Mouse (Mus musculus) kidney, adult 2 months (tissue): ENCODE results near the gene Tmem79. TPM values are rescaled to one million over a fixed set of nuclear protein-coding genes. Genes with fewer than 3 reads are reported as not detected.
"Not testable (repeated sequence)": the region's sequence is repeated elsewhere in the genome, so short reads cannot be mapped to it uniquely, and the experiment has no call there.

Experiments
- DNase-seq: peaks from one replicate; pipeline ENCODE4 v3.0.0; 2021
- H3K27ac ChIP-seq: fragments of 200-500 bp; 2 replicates; pipeline ENCODE4 v1.5.1; 2012; ENCODE audit warnings: low read depth, low read length, control low read depth, inconsistent platforms; ENCODE audit not compliant: insufficient read depth
- H3K27me3 ChIP-seq: fragments of 200-500 bp; replicated peaks from 2 replicates; pipeline ENCODE4 v1.6.1; 2012; ENCODE audit warnings: mild to moderate bottlenecking, moderate library complexity, low read length, inconsistent platforms; ENCODE audit not compliant: control insufficient read depth, insufficient read depth
- H3K36me3 ChIP-seq: fragments of 200-500 bp; 2 replicates; pipeline ENCODE4 v1.6.1; 2012; ENCODE audit warnings: mild to moderate bottlenecking, moderate library complexity, low read length, inconsistent platforms; ENCODE audit not compliant: control insufficient read depth, insufficient read depth
- H3K4me1 ChIP-seq: fragments of 200-500 bp; 2 replicates; pipeline ENCODE4 v1.6.1; 2011; ENCODE audit warnings: low read length; ENCODE audit not compliant: control insufficient read depth, insufficient read depth
- H3K4me3 ChIP-seq: fragments of 200-500 bp; 2 replicates; pipeline ENCODE4 v1.5.1; 2011; ENCODE audit warnings: mild to moderate bottlenecking, low read depth, low read length, control low read depth; ENCODE audit not compliant: insufficient read depth
- CTCF ChIP-seq: fragments of 200-500 bp; conservative IDR thresholded peaks from 2 replicates; pipeline ENCODE4 v1.5.1; 2011; ENCODE audit warnings: low read depth, mild to moderate bottlenecking, control low read depth, low read length, moderate library complexity, mixed read lengths; ENCODE audit not compliant: insufficient read depth, insufficient read length
- POLR2A ChIP-seq: fragments of 200-500 bp; IDR thresholded peaks from one replicate; pipeline ENCODE4 v1.6.1; 2011; ENCODE audit warnings: low read depth, low read length, control low read depth
- WGBS: fragments of 180-500 bp; shearing (Covaris S2); methylation state at CpG from one replicate; pipeline ENCODE4 v1.1.7; 2018; 5-methylcytosine and 5-hydroxymethylcytosine counted together
- polyA plus RNA-seq: library from polyadenylated mRNA; depleted of rRNA; stranded (reverse); fragments of >200 nt; gene quantifications from 2 replicates; pipeline ENCODE4 v1.2.3, GENCODE M21; 2012; rRNA removed

Gene Tmem79
- polyA plus RNA-seq, 1 experiment = 14.1 TPM

DNA sequence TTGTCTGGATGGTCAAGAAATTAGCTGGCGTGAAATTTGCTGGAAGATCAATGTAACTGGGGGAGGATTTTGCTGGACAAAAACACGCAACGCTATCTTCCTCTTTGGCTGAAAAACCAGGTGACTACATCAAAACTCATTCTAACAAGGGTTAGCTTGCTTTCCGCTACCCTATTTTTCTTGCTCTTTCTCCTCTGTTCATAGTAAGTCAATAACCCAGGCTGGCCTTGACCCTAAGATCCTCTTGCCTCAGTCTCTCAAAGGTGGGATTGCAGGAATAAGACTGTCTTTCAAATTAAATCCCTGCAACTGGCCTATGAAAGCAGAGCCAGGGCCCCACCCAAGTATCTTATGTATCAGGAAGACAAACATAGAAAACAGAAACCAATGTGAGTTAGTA is 48.8 kb downstream of the Tmem79 start, which contains the start of gene Gm38392:
Gene Gm38392 (minus strand): TSS at position 101 of the 400 bp plus-strand sequence.
- H3K4me3 ChIP-seq = no peak within 1 kb of the TSS
- H3K27me3 ChIP-seq = no peaks in the 10 kb centered on the region
- H3K27ac ChIP-seq = no peak within 1 kb of the TSS

DNA sequence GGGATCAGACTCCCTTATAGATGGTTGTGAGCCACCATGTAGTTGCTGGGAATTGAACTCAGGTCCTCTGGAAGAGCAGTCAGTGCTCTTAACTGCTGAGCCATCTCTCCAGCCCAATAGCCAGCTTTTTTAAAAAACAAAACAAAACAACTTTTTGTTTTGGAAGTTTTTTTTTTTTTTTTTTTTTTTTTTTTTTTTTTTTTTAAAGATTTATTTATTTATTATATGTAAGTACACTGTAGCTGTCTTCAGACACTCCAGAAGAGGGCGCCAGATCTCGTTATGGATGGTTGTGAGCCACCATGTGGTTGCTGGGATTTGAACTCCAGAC is 50.4 kb downstream of the Tmem79 start:
- 71% methylated on average over 2 of the region's 2 CpGs for WGBS
- not testable (repeated sequence) for H3K27me3 ChIP-seq, H3K4me3 ChIP-seq, H3K27ac ChIP-seq, H3K4me1 ChIP-seq, DNase-seq, H3K36me3 ChIP-seq

More for the DNA sequence above, 48.8 kb downstream of the Tmem79 start, which contains the start of gene Gm38392:
- WGBS = 97% methylated on average over 4 of the region's 4 CpGs
- no peak for DNase-seq
- Histone ChIP-seq H3K4me1 (no peaks in the 10 kb centered on the region), H3K36me3 (no peaks in the 10 kb centered on the region)
- no peak for TF ChIP-seq POLR2A
- TF ChIP-seq CTCF = no peak

DNA sequence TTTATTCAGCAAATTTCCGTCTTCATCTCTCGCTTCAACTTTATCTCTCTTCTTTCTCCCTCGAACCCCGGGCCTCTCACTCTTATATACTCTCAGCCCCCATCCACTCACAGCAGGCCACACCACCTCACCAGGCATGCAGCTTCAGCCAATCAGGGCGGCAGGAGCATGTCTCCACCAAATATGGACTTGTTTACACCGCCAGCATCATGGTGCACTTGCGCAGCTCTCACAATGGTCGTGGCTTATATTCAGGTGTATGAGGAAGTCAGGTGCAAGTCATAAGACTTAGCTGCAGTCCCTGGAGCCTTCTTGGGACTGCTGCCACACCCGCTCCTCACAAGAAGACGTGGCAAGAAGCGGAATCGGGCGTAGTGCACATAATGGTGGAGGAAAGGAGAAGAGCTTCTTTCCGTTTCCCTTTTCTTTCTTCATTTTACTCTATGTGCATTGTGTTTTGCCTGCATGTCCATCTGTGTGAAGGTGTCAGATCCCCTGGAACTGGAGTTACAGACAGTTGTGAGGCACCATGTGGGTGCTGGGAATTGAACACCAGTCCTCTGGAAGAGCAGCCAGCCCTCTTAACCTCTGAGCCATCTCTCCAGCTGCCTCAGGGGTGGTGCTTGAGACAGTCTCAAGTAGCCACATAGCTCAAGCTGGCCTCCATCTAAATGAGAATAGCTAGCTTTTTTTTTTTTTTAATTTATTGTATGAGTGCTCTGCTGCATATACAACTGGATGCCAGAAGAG is 51.0 kb downstream of the Tmem79 start:
- DNase-seq, H3K36me3 ChIP-seq, H3K27me3 ChIP-seq, H3K4me1 ChIP-seq, H3K4me3 ChIP-seq, H3K27ac ChIP-seq: not testable (repeated sequence)
- WGBS = 96% methylated on average over 14 of the region's 14 CpGs

DNA sequence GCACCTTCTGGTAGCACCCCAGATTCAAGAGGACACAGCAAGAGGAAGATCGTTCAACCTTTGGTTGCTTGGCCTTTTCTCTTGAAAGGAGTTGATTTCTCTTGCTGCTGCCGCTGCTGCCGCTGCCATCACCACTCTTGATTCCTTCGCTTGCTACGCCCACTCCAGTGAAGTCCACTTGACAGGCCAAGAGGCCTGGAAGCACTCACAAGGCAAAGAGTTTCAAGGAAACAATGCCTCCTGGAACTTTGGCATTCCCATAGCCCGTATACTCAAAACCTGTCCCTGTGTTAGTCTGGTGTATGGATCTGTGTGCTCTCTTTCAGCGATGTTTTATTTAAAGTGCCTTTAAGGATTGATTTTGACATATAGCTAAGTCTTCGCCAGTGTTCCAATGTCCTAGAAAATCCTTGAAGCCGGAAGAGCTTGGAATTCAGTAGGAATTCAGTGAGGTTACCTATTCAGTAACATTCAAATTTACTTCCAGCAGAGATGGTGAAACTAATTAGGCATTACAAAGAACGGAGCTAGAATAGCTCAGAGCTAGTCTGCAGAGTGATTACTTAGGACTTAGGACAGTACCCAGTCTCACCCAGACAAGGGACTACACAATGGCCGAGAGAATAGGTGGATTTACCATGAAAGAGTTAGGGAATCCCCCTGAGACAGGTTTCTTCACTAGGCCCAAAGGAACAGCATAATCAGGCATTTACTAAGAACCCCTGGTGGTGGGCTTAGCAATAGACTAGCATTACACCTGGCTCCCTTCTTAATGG is 54.6 kb downstream of the Tmem79 start:
- WGBS = 78% methylated on average over 11 of the region's 11 CpGs
- not testable (repeated sequence) for H3K4me3 ChIP-seq, H3K27me3 ChIP-seq, H3K4me1 ChIP-seq, H3K27ac ChIP-seq, DNase-seq, H3K36me3 ChIP-seq

DNA sequence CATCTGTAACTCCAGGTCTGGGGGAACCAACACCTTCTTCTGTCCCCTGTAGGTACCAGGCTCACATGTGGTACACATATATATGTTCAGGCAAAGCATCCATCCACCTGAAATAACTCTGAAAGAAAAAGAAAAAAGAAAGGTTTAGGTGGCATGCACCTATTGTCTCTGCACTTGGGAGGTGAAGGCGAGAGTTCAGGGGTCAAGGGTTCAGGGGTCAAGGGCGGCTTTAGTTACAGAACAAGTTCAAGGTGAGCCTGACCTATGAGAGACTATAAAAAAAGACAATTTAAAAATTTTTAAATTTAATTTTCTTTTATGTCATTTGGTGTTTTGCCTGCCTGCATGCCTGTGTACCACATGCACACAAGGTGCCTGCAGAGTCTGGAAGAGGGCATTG is 55.9 kb downstream of the Tmem79 start:
- 91% methylated on average over 2 of the region's 2 CpGs for WGBS
- Histone ChIP-seq H3K4me3 (no peak overlapping the region), H3K4me1 (no peaks in the 10 kb centered on the region), H3K27ac (no peak overlapping the region), H3K36me3 (no peaks in the 10 kb centered on the region), H3K27me3 (no peaks in the 10 kb centered on the region)
- DNase-seq = no peak
- TF ChIP-seq CTCF = no peak

Other genes with a start within 250 kb of the Tmem79 start
- gene Mef2d, start 193.8 kb downstream of the Tmem79 start, polyA plus RNA-seq = 41.8 and 42.7 TPM in 2 replicates
- 94.4 and 106 TPM in 2 replicates for gene Rhbg, start 81.4 kb downstream of the Tmem79 start, polyA plus RNA-seq
- 0.22 and 0.23 TPM in 2 replicates for gene Gm38392, start 48.9 kb downstream of the Tmem79 start, polyA plus RNA-seq
- 5.7 and 8.0 TPM in 2 replicates for gene Tsacc, start 39.1 kb downstream of the Tmem79 start, polyA plus RNA-seq
- gene Cct3, start 39.0 kb downstream of the Tmem79 start, polyA plus RNA-seq = 132 and 157 TPM in 2 replicates
- 426 and 429 TPM in 2 replicates for gene Glmp, start 11.1 kb downstream of the Tmem79 start, polyA plus RNA-seq
- gene Smg5, start 112 bp upstream of the Tmem79 start, polyA plus RNA-seq = 47.8 and 54.6 TPM in 2 replicates
- 3.6 and 5.9 TPM in 2 replicates for gene Paqr6, start 28.4 kb upstream of the Tmem79 start, polyA plus RNA-seq
- 3.2 and 3.5 TPM in 2 replicates for gene Bglap3, start 36.6 kb upstream of the Tmem79 start, polyA plus RNA-seq
- gene Bglap2, start 42.6 kb upstream of the Tmem79 start, polyA plus RNA-seq = not detected in 2 replicates
- 0.61 TPM in 1 of 2 replicates, not detected in the other for gene Bglap, start 48.3 kb upstream of the Tmem79 start, polyA plus RNA-seq
- gene Pmf1, start 74.2 kb upstream of the Tmem79 start, polyA plus RNA-seq = 33.9 and 34.4 TPM in 2 replicates
- 38.3 and 42.7 TPM in 2 replicates for gene Slc25a44, start 89.0 kb upstream of the Tmem79 start, polyA plus RNA-seq
- gene Sema4a, start 125.0 kb upstream of the Tmem79 start, polyA plus RNA-seq = 176 and 197 TPM in 2 replicates
- gene Lmna, start 173.8 kb upstream of the Tmem79 start, polyA plus RNA-seq = 55.2 and 73.2 TPM in 2 replicates
- gene Mex3a, start 196.2 kb upstream of the Tmem79 start, polyA plus RNA-seq = 0.61 and 0.63 TPM in 2 replicates
- gene Rab25, start 212.2 kb upstream of the Tmem79 start, polyA plus RNA-seq = 50.1 and 50.9 TPM in 2 replicates
- 247 and 277 TPM in 2 replicates for gene Lamtor2, start 216.9 kb upstream of the Tmem79 start, polyA plus RNA-seq
- gene Ubqln4, start 217.6 kb upstream of the Tmem79 start, polyA plus RNA-seq = 59.9 and 63.5 TPM in 2 replicates
- gene Ssr2, start 239.7 kb upstream of the Tmem79 start, polyA plus RNA-seq = 180 and 193 TPM in 2 replicates